22 mouse cellular contexts compared by ENCODE assay signal in the genomic region with DNA sequence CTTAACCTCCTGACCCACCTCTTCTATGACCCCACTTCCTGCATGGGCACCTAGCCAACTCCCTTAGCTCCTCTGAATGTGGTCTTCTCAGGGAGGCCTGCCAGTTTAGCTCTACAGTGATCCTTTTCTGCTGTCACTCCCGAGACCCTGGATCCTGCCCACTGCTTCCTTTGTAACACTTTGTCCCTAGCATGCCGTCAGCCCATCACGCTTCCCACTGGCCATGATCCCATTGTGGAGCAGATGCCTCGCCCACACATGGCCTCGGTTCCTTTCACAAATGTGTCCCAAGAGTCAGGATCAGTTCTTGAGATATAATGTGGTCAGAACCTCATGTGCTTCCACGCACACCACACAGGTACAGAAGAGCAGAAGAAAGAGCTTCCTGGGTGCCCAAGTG. TPM values are rescaled to one million over a fixed set of nuclear protein-coding genes. Genes with fewer than 3 reads are reported as not detected.
DNase-seq lines count a peak whose midpoint lies in the region; ATAC-seq and TF ChIP-seq lines count a peak whose summit lies in the region.
"Had no signal": no experiment of that assay in that cellular context is flagged by ENCODE, and none has a peak within 500 bp of the region (broad histone marks: within the 10 kb centered on the region; RNA-seq: fewer than 3 reads in every experiment).

No protein-coding gene starts in this region.

- no peak for TF ChIP-seq POLR2A in cortical plate, adult 2 months (IDR thresholded peaks at IDR 0.05; ENCODE audit: extremely low read depth, insufficient read depth, low read length)

- no peak overlapping the region for H3K4me2 ChIP-seq in lung, embryonic 16.5 days (ENCODE audit: low read depth, low read length)
- H3K4me2 ChIP-seq: embryonic facial prominence, embryonic 13.5 days; heart, embryonic 12.5 days; hindbrain, embryonic 15.5 days; intestine, embryonic 15.5 days; midbrain, embryonic 13.5 days had no signal

- H3K4me3 ChIP-seq in lung, embryonic 16.5 days (ENCODE audit: low read length) = no peak overlapping the region
- H3K4me3 ChIP-seq in cortical plate, adult 2 months (ENCODE audit: insufficient read depth, low read length) = no peak overlapping the region
- H3K4me3 ChIP-seq: embryonic facial prominence, embryonic 13.5 days; heart, embryonic 12.5 days; hindbrain, embryonic 15.5 days; intestine, embryonic 15.5 days; midbrain, embryonic 13.5 days; myocyte had no signal

- no peaks in the 10 kb centered on the region for H3K36me3 ChIP-seq in lung, embryonic 16.5 days (ENCODE audit: control insufficient read depth, insufficient read depth, low read length)
- H3K36me3 ChIP-seq: embryonic facial prominence, embryonic 13.5 days; heart, embryonic 12.5 days; hindbrain, embryonic 15.5 days; intestine, embryonic 15.5 days; midbrain, embryonic 13.5 days had no signal

- ATAC-seq in cerebellum, adult (ENCODE audit: insufficient number of reproducible peaks, low FRiP score, low TSS enrichment) = peak; percentile 22; the same call in 1 of the 2 replicates
- ATAC-seq in lung, embryonic 16.5 days (ENCODE audit: low read depth) = peak; percentile 43; the same call in 1 of the 2 replicates
- ATAC-seq: CD4-positive, CD25-positive, alpha-beta regulatory T cell, adult 4 months; forebrain, embryonic 16.5 days; intestine, embryonic 15.5 days; midbrain, embryonic 13.5 days; Patski had no signal

- H3K9ac ChIP-seq in lung, embryonic 16.5 days (ENCODE audit: low read length) = no peak overlapping the region
- H3K9ac ChIP-seq: embryonic facial prominence, embryonic 13.5 days; heart, embryonic 12.5 days; hindbrain, embryonic 15.5 days; intestine, embryonic 15.5 days; liver, embryonic 14.5 days; midbrain, embryonic 13.5 days had no signal

- WGBS in lung, embryonic 16.5 days = 48% methylated on average over 6 of the region's 6 CpGs

- H3K27me3 ChIP-seq in lung, embryonic 16.5 days (ENCODE audit: control insufficient read depth, insufficient read depth, low read depth, low read length) = no peaks in the 10 kb centered on the region
- H3K27me3 ChIP-seq: heart, embryonic 12.5 days; hindbrain, embryonic 15.5 days; intestine, embryonic 15.5 days; midbrain, embryonic 13.5 days; Patski had no signal

- H3K27ac ChIP-seq in lung, embryonic 16.5 days (ENCODE audit: low read length) = no peak overlapping the region
- H3K27ac ChIP-seq in cortical plate, adult 2 months (ENCODE audit: insufficient read depth, low read length) = 0 out of 2 replicates have a peak overlapping the region, but pooled peaks have one; percentile 24
- H3K27ac ChIP-seq: embryonic facial prominence, embryonic 13.5 days; hindbrain, embryonic 15.5 days; intestine, embryonic 15.5 days; liver, embryonic 14.5 days; midbrain, embryonic 13.5 days had no signal

- no peak for TF ChIP-seq CTCF in cortical plate, adult 2 months (IDR thresholded peaks at IDR 0.05; ENCODE audit: extremely low read depth, insufficient read depth, low read length)

- H3K9me3 ChIP-seq in lung, embryonic 16.5 days (ENCODE audit: control insufficient read depth, low read length) = no peaks in the 10 kb centered on the region
- H3K9me3 ChIP-seq: embryonic facial prominence, embryonic 13.5 days; heart, embryonic 12.5 days; hindbrain, embryonic 15.5 days; intestine, embryonic 15.5 days; midbrain, embryonic 13.5 days had no signal

- H3K4me1 ChIP-seq in lung, embryonic 16.5 days (replicated peaks; ENCODE audit: control insufficient read depth, insufficient read depth, low read length) = peaks cover 8% of the 10 kb centered on the region
- H3K4me1 ChIP-seq in cortical plate, adult 2 months (ENCODE audit: control insufficient read depth, insufficient read depth, low read length) = peaks cover 31% of the 10 kb centered on the region
- H3K4me1 ChIP-seq: embryonic facial prominence, embryonic 13.5 days; hindbrain, embryonic 15.5 days; midbrain, embryonic 13.5 days had no signal

- DNase-seq in cerebellum, postnatal 4 days (ENCODE audit: low spot score in 2 of 2) = no peak
- no peak for DNase-seq in lung, postnatal 25 days (ENCODE audit: low spot score)
- DNase-seq in cerebellum, adult 8-10 months = peak; percentile 66
- no peak for DNase-seq in c-Kit-positive CD71-positive TER-119-positive erythroid progenitor cells, embryonic 14.5 days (ENCODE audit: low spot score)
- no peak for DNase-seq in gastrocnemius, postnatal 4 days (ENCODE audit: low spot score in 2 of 2)
- DNase-seq: adrenal gland, postnatal 10 days; gastrocnemius, postnatal 36 days; kidney, postnatal 4 days; thymus, postnatal 14 days had no signal

RNA-seq across cellular contexts. Expression of a gene that starts 21.3 kb away (rescaled TPM):
- polyA plus RNA-seq in lung, embryonic 16.5 days (2015; fragmentation: Nextera tagmentation; extraction: Ambion mirVana) = 1.9 and 2.2 TPM in 2 replicates
- polyA plus RNA-seq in cortical plate, adult 2 months (2012; rRNA removed) = 184 and 196 TPM in 2 replicates
- total RNA-seq in gastrocnemius, postnatal 4 days (2021) = 1 to 10 TPM; 2.0 to 2.5 TPM
- polyA plus RNA-seq: CD4-positive, CD25-positive, alpha-beta regulatory T cell, adult 4 months had no signal

Comparison
In these comparisons a context has a peak if more than half of its experiments do, and no peak if none do; other contexts are left out.
1. RNA of a gene that starts 21.3 kb away (polyA plus RNA-seq): 184 to 196 TPM in cortical plate, adult 2 months; 1.9 to 2.2 TPM in lung, embryonic 16.5 days; every median in the first group is over 10 times any median in the second.